Mouse (Mus musculus) right cerebral cortex, adult 2 months (tissue): ENCODE measurements around the gene Set.

ENCODE experiments used
- DNase-seq, 2 experiments: peaks; one replicate each; pipeline ENCODE4 v3.0.0; 2021 to 2022; ENCODE audit warnings: low spot score in 2 of 2

The Set gene

GRCm38 (mm10) chr2:30061215-30062166 lies 4.3 kb downstream of the Set start:
- no peak for DNase-seq

- DNase-seq, result peak; percentile 27 to 38
These were observed 5.3 kb downstream of the Set start for GRCm38 (mm10) chr2:30062249-30063093.

- DNase-seq, result no peak
These were observed 6.1 kb downstream of the Set start for GRCm38 (mm10) chr2:30063235-30063634.

GRCm38 (mm10) chr2:30063791-30064190 lies 6.6 kb downstream of the Set start:
- no peak for DNase-seq

GRCm38 (mm10) chr2:30064298-30064697 lies 7.1 kb downstream of the Set start:
- no peak for DNase-seq

GRCm38 (mm10) chr2:30066046-30066901 lies 9.1 kb downstream of the Set start:
- peak; percentile 82 to 85 for DNase-seq

GRCm38 (mm10) chr2:30067031-30067888 lies 10.1 kb downstream of the Set start:
- peak; percentile 24 to 28 for DNase-seq

GRCm38 (mm10) chr2:30067962-30068361 lies 10.8 kb downstream of the Set start:
- no peak for DNase-seq

- DNase-seq, result no peak
These were observed 15.7 kb downstream of the Set start for GRCm38 (mm10) chr2:30072875-30073274.

GRCm38 (mm10) chr2:30073285-30073684 lies 16.1 kb downstream of the Set start:
- DNase-seq, result no peak

GRCm38 (mm10) chr2:30075625-30076024 lies 18.4 kb downstream of the Set start:
- no peak for DNase-seq

- DNase-seq, result no peak
These were observed 19.3 kb downstream of the Set start for GRCm38 (mm10) chr2:30076439-30076838.

- DNase-seq, result no peak
These were observed 19.8 kb downstream of the Set start for GRCm38 (mm10) chr2:30076959-30077358.

GRCm38 (mm10) chr2:30077502-30078348 lies 20.5 kb downstream of the Set start, which contains the start of gene Pkn3:
TSS of gene Pkn3 (plus strand) at chr2:30077684.
- DNase-seq, result peak; percentile 70 to 74

- DNase-seq, result no peak
These were observed 21.2 kb downstream of the Set start for GRCm38 (mm10) chr2:30078349-30078712.

GRCm38 (mm10) chr2:30078760-30079159 lies 21.6 kb downstream of the Set start:
- no peak for DNase-seq

- no peak for DNase-seq
These were observed 23.1 kb downstream of the Set start for GRCm38 (mm10) chr2:30080181-30080800.

- no peak for DNase-seq
These were observed 26.9 kb downstream of the Set start for GRCm38 (mm10) chr2:30084113-30084512.

GRCm38 (mm10) chr2:30084632-30085031 lies 27.5 kb downstream of the Set start:
- no peak for DNase-seq
